Mouse (Mus musculus): ENCODE measurements around the gene Fastkd2. TPM values are rescaled to one million over a fixed set of nuclear protein-coding genes. Genes with fewer than 3 reads are reported as not detected.

Fastkd2 gene
- 52.5 and 54.8 TPM in 2 replicates for polyA plus RNA-seq (2015; fragmentation: Nextera tagmentation; extraction: Ambion mirVana)

DNA sequence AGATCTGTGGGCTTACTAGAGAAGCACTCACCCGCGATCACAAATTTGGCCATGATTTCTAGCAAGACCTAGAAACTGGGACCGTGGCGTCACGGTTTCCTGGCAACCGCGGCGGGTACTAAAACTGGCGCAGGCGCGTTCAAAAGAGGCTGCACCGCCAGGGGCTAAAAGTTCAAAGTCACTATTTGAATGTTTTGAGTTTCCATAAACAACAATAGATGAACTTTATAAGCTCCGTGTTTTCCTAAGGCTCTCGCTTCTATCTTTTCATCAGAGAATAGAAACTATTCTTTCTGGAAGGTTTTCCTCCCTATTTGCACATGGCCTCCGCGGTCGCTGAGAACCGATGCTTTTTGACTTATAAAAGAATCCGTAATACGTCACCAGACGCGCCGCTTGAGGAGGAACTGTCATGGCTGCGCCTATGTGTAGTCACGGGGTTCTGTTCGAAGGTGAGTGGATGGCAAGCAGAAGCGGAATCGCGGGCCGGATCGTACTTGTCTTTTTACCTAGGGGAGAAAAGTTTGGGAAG, at the start of gene Fastkd2, which contains the start of gene Mdh1b:
TSS of gene Fastkd2 (plus strand) at position 375 of the 532 bp plus-strand sequence.
TSS of gene Mdh1b (minus strand) at position 79 of the 532 bp plus-strand sequence.
- no peaks in the 10 kb centered on the region for H3K27me3 ChIP-seq (ENCODE audit: control insufficient read depth, insufficient read depth, low read length)
- no peak within 1 kb of the TSS for H3K27ac ChIP-seq (ENCODE audit: low read length)
- H3K4me1 ChIP-seq (ENCODE audit: control insufficient read depth, insufficient read depth, low read length) = peaks cover 12% of the 10 kb centered on the region
- ATAC-seq (replicated peaks; ENCODE audit: extremely low read depth, insufficient read depth, low FRiP score) = peak; percentile 93
- peak within 1 kb of the TSS; percentile 82 for H3K9ac ChIP-seq (ENCODE audit: low read length)
- no peaks in the 10 kb centered on the region for H3K36me3 ChIP-seq (ENCODE audit: control insufficient read depth, insufficient read depth)
- no peaks in the 10 kb centered on the region for H3K9me3 ChIP-seq (replicated peaks; ENCODE audit: control insufficient read depth, low read length)
- H3K4me2 ChIP-seq (ENCODE audit: low read depth, low read length) = peak within 1 kb of the TSS; percentile 83
- WGBS = under 1% methylated on average over 31 of the region's 31 CpGs
- peak within 1 kb of the TSS; percentile 78 for H3K4me3 ChIP-seq (ENCODE audit: low read length)

GRCm38 (mm10) chr1:63686827-63687226, 43.6 kb upstream of the Fastkd2 start, which contains the start of gene Dytn:
Gene Dytn, minus strand, starts transcription at chr1:63686927.
- H3K4me3 ChIP-seq (ENCODE audit: low read length) = no peak within 1 kb of the TSS
- no peaks in the 10 kb centered on the region for H3K36me3 ChIP-seq (ENCODE audit: control insufficient read depth, insufficient read depth)
- H3K27ac ChIP-seq (ENCODE audit: low read length) = no peak within 1 kb of the TSS
- H3K9me3 ChIP-seq (replicated peaks; ENCODE audit: control insufficient read depth, low read length) = no peaks in the 10 kb centered on the region
- H3K9ac ChIP-seq (ENCODE audit: low read length) = no peak within 1 kb of the TSS
- no peaks in the 10 kb centered on the region for H3K27me3 ChIP-seq (ENCODE audit: control insufficient read depth, insufficient read depth, low read length)
- H3K4me2 ChIP-seq (ENCODE audit: low read depth, low read length) = no peak within 1 kb of the TSS
- H3K4me1 ChIP-seq (ENCODE audit: control insufficient read depth, insufficient read depth, low read length) = no peaks in the 10 kb centered on the region
- ATAC-seq (replicated peaks; ENCODE audit: extremely low read depth, insufficient read depth, low FRiP score) = no peak
- 75% methylated on average over 4 of the region's 4 CpGs for WGBS

GRCm38 (mm10) chr1:63696861-63697260, 33.6 kb upstream of the Fastkd2 start:
- H3K4me1 ChIP-seq (ENCODE audit: control insufficient read depth, insufficient read depth, low read length) = no peaks in the 10 kb centered on the region
- H3K4me3 ChIP-seq (ENCODE audit: low read length) = no peak overlapping the region
- WGBS = 67% methylated on average over 3 of the region's 3 CpGs
- no peaks in the 10 kb centered on the region for H3K27me3 ChIP-seq (ENCODE audit: control insufficient read depth, insufficient read depth, low read length)
- H3K4me2 ChIP-seq (ENCODE audit: low read depth, low read length) = no peak overlapping the region
- H3K9ac ChIP-seq (ENCODE audit: low read length) = no peak overlapping the region
- no peak for ATAC-seq (replicated peaks; ENCODE audit: extremely low read depth, insufficient read depth, low FRiP score)
- no peaks in the 10 kb centered on the region for H3K36me3 ChIP-seq (ENCODE audit: control insufficient read depth, insufficient read depth)
- H3K27ac ChIP-seq (ENCODE audit: low read length) = no peak overlapping the region
- H3K9me3 ChIP-seq (replicated peaks; ENCODE audit: control insufficient read depth, low read length) = no peaks in the 10 kb centered on the region

DNA sequence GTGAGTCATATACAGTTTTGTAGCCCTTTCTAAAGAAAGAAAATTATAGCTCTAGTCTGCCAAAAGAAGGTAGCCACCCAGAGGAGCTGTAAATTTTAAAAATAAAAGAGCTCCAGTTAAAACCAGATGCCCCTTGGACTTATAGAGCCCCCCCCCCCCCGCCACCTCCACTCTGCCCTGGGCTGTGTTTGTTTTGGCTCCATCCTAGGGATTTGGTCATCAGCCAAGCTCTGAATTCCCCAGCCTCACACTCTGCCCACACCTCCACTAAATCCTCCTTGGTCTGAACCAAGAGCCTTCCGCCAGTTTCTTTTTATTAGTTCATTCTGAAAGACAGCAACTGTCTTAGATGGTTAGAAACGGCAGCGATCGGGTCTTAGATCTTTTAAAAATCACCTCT, 24.7 kb upstream of the Fastkd2 start:
- no peak for ATAC-seq (replicated peaks; ENCODE audit: extremely low read depth, insufficient read depth, low FRiP score)
- Histone ChIP-seq H3K4me1 (ENCODE audit: control insufficient read depth, insufficient read depth, low read length) (no peaks in the 10 kb centered on the region), H3K9me3 (replicated peaks; ENCODE audit: control insufficient read depth, low read length) (no peaks in the 10 kb centered on the region), H3K36me3 (ENCODE audit: control insufficient read depth, insufficient read depth) (no peaks in the 10 kb centered on the region), H3K27ac (ENCODE audit: low read length) (no peak overlapping the region), H3K27me3 (ENCODE audit: control insufficient read depth, insufficient read depth, low read length) (no peaks in the 10 kb centered on the region), H3K4me2 (ENCODE audit: low read depth, low read length) (no peak overlapping the region), H3K9ac (ENCODE audit: low read length) (no peak overlapping the region), H3K4me3 (ENCODE audit: low read length) (no peak overlapping the region)
- WGBS = 51% methylated on average over 5 of the region's 5 CpGs

GRCm38 (mm10) chr1:63708876-63709275, 21.5 kb upstream of the Fastkd2 start:
- 63% methylated on average over 3 of the region's 3 CpGs for WGBS
- H3K27me3 ChIP-seq (ENCODE audit: control insufficient read depth, insufficient read depth, low read length) = no peaks in the 10 kb centered on the region
- no peaks in the 10 kb centered on the region for H3K36me3 ChIP-seq (ENCODE audit: control insufficient read depth, insufficient read depth)
- H3K9me3 ChIP-seq (replicated peaks; ENCODE audit: control insufficient read depth, low read length) = no peaks in the 10 kb centered on the region
- H3K4me1 ChIP-seq (ENCODE audit: control insufficient read depth, insufficient read depth, low read length) = no peaks in the 10 kb centered on the region
- no peak overlapping the region for H3K27ac ChIP-seq (ENCODE audit: low read length)
- no peak for ATAC-seq (replicated peaks; ENCODE audit: extremely low read depth, insufficient read depth, low FRiP score)
- no peak overlapping the region for H3K4me2 ChIP-seq (ENCODE audit: low read depth, low read length)
- no peak overlapping the region for H3K9ac ChIP-seq (ENCODE audit: low read length)
- H3K4me3 ChIP-seq (ENCODE audit: low read length) = no peak overlapping the region

DNA sequence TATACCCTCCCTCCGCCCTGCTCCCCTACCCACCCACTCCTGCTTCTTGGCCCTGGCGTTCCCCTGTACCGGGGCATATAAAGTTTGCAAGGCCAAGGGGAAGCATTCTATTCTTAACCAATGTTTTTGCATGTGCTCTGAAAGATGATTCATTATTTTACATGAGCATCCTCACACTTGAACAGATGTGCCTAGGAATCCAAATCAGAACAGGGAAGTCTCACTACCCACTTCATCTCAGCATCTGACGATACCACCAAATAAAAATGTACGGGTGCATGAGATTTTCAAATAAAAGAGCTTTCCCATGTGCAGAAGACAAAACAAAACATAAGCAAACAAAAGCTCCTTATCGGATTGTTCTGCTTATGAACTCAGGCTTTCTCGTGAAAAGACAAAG, 10.3 kb upstream of the Fastkd2 start:
- Histone ChIP-seq H3K4me3 (ENCODE audit: low read length) (no peak overlapping the region), H3K4me1 (ENCODE audit: control insufficient read depth, insufficient read depth, low read length) (no peaks in the 10 kb centered on the region), H3K27me3 (ENCODE audit: control insufficient read depth, insufficient read depth, low read length) (peaks cover 3% of the 10 kb centered on the region; the same call in 1 of the 2 replicates), H3K4me2 (ENCODE audit: low read depth, low read length) (no peak overlapping the region), H3K27ac (ENCODE audit: low read length) (no peak overlapping the region), H3K9ac (ENCODE audit: low read length) (no peak overlapping the region), H3K36me3 (ENCODE audit: control insufficient read depth, insufficient read depth) (no peaks in the 10 kb centered on the region), H3K9me3 (replicated peaks; ENCODE audit: control insufficient read depth, low read length) (no peaks in the 10 kb centered on the region)
- WGBS = 72% methylated on average over 7 of the region's 7 CpGs
- ATAC-seq (replicated peaks; ENCODE audit: extremely low read depth, insufficient read depth, low FRiP score) = no peak

DNA sequence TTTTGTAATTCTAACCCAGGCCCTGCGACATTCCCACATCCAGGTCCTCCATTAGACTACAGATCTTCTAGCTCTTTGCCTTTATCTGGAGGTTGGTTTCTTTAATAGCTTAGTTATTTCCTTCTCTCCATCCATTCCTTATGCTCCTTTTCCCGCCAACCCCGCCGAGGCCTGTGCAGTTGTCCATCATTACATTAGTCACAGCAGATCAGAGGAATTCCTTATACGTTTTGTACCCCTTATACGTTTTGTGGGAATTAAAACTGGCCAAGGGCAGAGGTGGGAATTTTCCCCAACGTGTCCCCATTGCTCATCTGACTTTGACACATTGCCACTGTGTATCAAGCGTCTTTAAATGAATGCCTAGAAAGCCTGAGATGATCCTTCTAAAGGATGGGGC, 618 bp upstream of the Fastkd2 start:
- 45% methylated on average over 8 of the region's 8 CpGs for WGBS
- Histone ChIP-seq H3K4me1 (ENCODE audit: control insufficient read depth, insufficient read depth, low read length) (peaks cover 12% of the 10 kb centered on the region), H3K27ac (ENCODE audit: low read length) (no peak overlapping the region), H3K4me3 (ENCODE audit: low read length) (peak overlapping the region; percentile 78), H3K4me2 (ENCODE audit: low read depth, low read length) (peak overlapping the region; percentile 83), H3K9me3 (replicated peaks; ENCODE audit: control insufficient read depth, low read length) (no peaks in the 10 kb centered on the region), H3K36me3 (ENCODE audit: control insufficient read depth, insufficient read depth) (no peaks in the 10 kb centered on the region), H3K9ac (ENCODE audit: low read length) (peak overlapping the region; percentile 82), H3K27me3 (ENCODE audit: control insufficient read depth, insufficient read depth, low read length) (no peaks in the 10 kb centered on the region)
- no peak for ATAC-seq (replicated peaks; ENCODE audit: extremely low read depth, insufficient read depth, low FRiP score)

GRCm38 (mm10) chr1:63756005-63756404, 25.6 kb downstream of the Fastkd2 start:
- no peak overlapping the region for H3K4me2 ChIP-seq (ENCODE audit: low read depth, low read length)
- H3K9ac ChIP-seq (ENCODE audit: low read length) = no peak overlapping the region
- no peaks in the 10 kb centered on the region for H3K9me3 ChIP-seq (replicated peaks; ENCODE audit: control insufficient read depth, low read length)
- WGBS = 59% methylated on average over 2 of the region's 2 CpGs
- H3K4me3 ChIP-seq (ENCODE audit: low read length) = no peak overlapping the region
- no peaks in the 10 kb centered on the region for H3K4me1 ChIP-seq (ENCODE audit: control insufficient read depth, insufficient read depth, low read length)
- no peaks in the 10 kb centered on the region for H3K27me3 ChIP-seq (ENCODE audit: control insufficient read depth, insufficient read depth, low read length)
- no peak overlapping the region for H3K27ac ChIP-seq (ENCODE audit: low read length)
- no peak for ATAC-seq (replicated peaks; ENCODE audit: extremely low read depth, insufficient read depth, low FRiP score)
- H3K36me3 ChIP-seq (ENCODE audit: control insufficient read depth, insufficient read depth) = peaks cover 16% of the 10 kb centered on the region

DNA sequence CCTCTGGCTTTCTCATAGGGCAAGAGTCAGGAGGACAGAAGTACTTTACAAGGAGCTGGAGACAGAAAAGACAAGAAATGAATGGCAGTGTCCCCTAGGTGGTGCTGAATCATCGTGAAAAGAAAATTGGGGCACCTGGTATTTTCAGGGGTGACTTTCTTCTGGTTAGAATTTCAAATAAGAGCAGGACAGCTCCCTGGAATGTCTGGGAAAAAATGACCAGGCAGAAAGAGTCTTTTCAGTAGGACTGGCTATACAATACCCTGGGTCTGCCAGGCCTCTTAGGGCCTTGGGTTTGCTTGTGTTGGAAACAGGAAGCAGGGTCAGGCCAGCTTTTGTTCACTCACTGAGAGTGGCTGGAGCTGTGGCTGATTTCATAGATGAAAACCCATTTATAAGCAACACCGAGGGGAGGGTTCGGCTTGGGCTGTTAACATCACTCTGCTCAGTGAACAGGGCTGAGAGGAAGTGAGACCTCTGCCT, 32.8 kb downstream of the Fastkd2 start:
- Histone ChIP-seq H3K9me3 (replicated peaks; ENCODE audit: control insufficient read depth, low read length) (no peaks in the 10 kb centered on the region), H3K4me3 (ENCODE audit: low read length) (no peak overlapping the region), H3K4me2 (ENCODE audit: low read depth, low read length) (no peak overlapping the region), H3K27ac (ENCODE audit: low read length) (peak overlapping the region; percentile 9; the same call in 1 of the 2 replicates), H3K36me3 (ENCODE audit: control insufficient read depth, insufficient read depth) (no peaks in the 10 kb centered on the region), H3K27me3 (ENCODE audit: control insufficient read depth, insufficient read depth, low read length) (no peaks in the 10 kb centered on the region), H3K4me1 (ENCODE audit: control insufficient read depth, insufficient read depth, low read length) (peaks cover 3% of the 10 kb centered on the region; the same call in 1 of the 2 replicates), H3K9ac (ENCODE audit: low read length) (no peak overlapping the region)
- 41% methylated on average over 3 of the region's 3 CpGs for WGBS
- peak; percentile 52; the same call in 1 of the 2 replicates for ATAC-seq (replicated peaks; ENCODE audit: extremely low read depth, insufficient read depth, low FRiP score)

Measured in heart, embryonic 16.5 days (tissue).